Mouse (Mus musculus) brain, embryonic 14.5 days (tissue): Measurements from ENCODE around the gene Syndig1l. TPM values are rescaled to one million over a fixed set of nuclear protein-coding genes. Genes with fewer than 3 reads are reported as not detected.

Experiments
- DNase-seq: peaks from one replicate; pipeline ENCODE4 v3.0.0-alpha.2; 2011; ENCODE audit warnings: low read depth
- CTCF ChIP-seq: fragments of 200-500 bp; IDR thresholded peaks from 2 replicates; pipeline ENCODE4 v1.5.1; 2012; ENCODE audit warnings: inconsistent platforms, mild to moderate bottlenecking, moderate library complexity, borderline replicate concordance; ENCODE audit not compliant: insufficient read depth, insufficient read length; ENCODE audit errors: extremely low read depth
- POLR2A ChIP-seq: fragments of 200-500 bp; IDR thresholded peaks from 2 replicates; pipeline ENCODE4 v1.6.1; 2012; ENCODE audit warnings: mild to moderate bottlenecking, inconsistent platforms, borderline replicate concordance; ENCODE audit not compliant: poor library complexity, insufficient read depth, insufficient read length, severe bottlenecking; ENCODE audit errors: extremely low read depth
- polyA plus RNA-seq: library from polyadenylated mRNA; depleted of rRNA; stranded (reverse); fragments of >200 nt; gene quantifications from 2 replicates; pipeline ENCODE4 v1.2.3, GENCODE M21; 2012

Gene Syndig1l
- polyA plus RNA-seq, 1 experiment, result 10.1 TPM

GRCm38 (mm10) chr12:84709842-84710439 is 11.3 kb upstream of the Syndig1l start:
- TF ChIP-seq POLR2A (no peak), CTCF (no peak)
- peak; percentile 45 for DNase-seq

GRCm38 (mm10) chr12:84707804-84708203 is 9.2 kb upstream of the Syndig1l start:
- TF ChIP-seq POLR2A (no peak), CTCF (no peak)
- no peak for DNase-seq

GRCm38 (mm10) chr12:84706886-84707285 is 8.3 kb upstream of the Syndig1l start:
- TF ChIP-seq CTCF, result no peak
- TF ChIP-seq POLR2A, result no peak
- no peak for DNase-seq

- peak; percentile 62 for DNase-seq
- TF ChIP-seq POLR2A, result no peak
- no peak for TF ChIP-seq CTCF
These were observed 4.0 kb upstream of the Syndig1l start for GRCm38 (mm10) chr12:84702586-84702985.

GRCm38 (mm10) chr12:84692141-84692540 is 6.5 kb downstream of the Syndig1l start:
- TF ChIP-seq CTCF (no peak), POLR2A (no peak)
- no peak for DNase-seq

GRCm38 (mm10) chr12:84691347-84691746 is 7.3 kb downstream of the Syndig1l start:
- TF ChIP-seq POLR2A, result no peak
- TF ChIP-seq CTCF, result no peak
- no peak for DNase-seq

- TF ChIP-seq CTCF (no peak), POLR2A (no peak)
- DNase-seq, result no peak
These were observed 9.6 kb downstream of the Syndig1l start for GRCm38 (mm10) chr12:84689051-84689450.

- TF ChIP-seq POLR2A, result no peak
- no peak for TF ChIP-seq CTCF
- DNase-seq, result peak; percentile 5
These were observed 11.1 kb downstream of the Syndig1l start for GRCm38 (mm10) chr12:84687531-84687930.

- no peak for TF ChIP-seq CTCF
- no peak for TF ChIP-seq POLR2A
- peak; percentile 43 for DNase-seq
These were observed 12.5 kb downstream of the Syndig1l start for GRCm38 (mm10) chr12:84686176-84686575.

- TF ChIP-seq CTCF (no peak), POLR2A (no peak)
- peak; percentile 7 for DNase-seq
These were observed 14.1 kb downstream of the Syndig1l start for GRCm38 (mm10) chr12:84684569-84684968.

GRCm38 (mm10) chr12:84676011-84676410 is 22.6 kb downstream of the Syndig1l start:
- no peak for DNase-seq
- TF ChIP-seq CTCF (no peak), POLR2A (no peak)
